Mouse (Mus musculus) heart, postnatal 0 days (tissue): Measurements from ENCODE around the gene Sh3bgrl2.

Source experiments
- CTCF ChIP-seq: IDR thresholded peaks from 2 replicates; pipeline ENCODE4 v1.5.1; 2016; ENCODE audit warnings: antibody characterized with exemption, control low read depth, low read depth
- EP300 ChIP-seq: IDR thresholded peaks from 2 replicates; pipeline ENCODE4 v1.6.1; 2016; ENCODE audit warnings: antibody characterized with exemption, low read depth

DNA sequence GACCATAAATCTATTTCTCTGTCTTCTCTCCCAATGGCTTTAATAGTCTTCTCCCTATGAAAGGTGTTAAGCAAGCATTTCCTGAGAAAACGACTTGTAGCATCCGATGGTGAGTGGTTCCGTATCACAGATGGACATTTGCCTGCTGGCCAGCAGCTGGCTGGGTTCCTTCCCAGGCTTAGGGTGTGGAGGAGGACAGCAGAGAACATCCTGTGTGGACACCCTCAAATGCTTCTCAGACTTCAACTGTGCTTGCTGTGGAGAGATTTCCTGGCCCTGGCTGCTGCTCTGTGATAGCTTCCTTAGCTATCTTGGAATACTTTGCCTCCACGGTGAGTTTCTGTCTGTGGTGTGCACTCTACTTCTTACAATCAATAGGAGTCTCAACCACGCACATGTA, 76.1 kb downstream of the Sh3bgrl2 start:
- no peak for TF ChIP-seq CTCF
- no peak for TF ChIP-seq EP300
